Mouse (Mus musculus) lung, adult 2 months (tissue): ENCODE measurements around the gene Cd47. TPM values are rescaled to one million over a fixed set of nuclear protein-coding genes. Genes with fewer than 3 reads are reported as not detected.

Experiments used
- DNase-seq: peaks from one replicate; pipeline ENCODE4 v3.0.0; 2022
- H3K4me1 ChIP-seq: fragments of 200-500 bp; 2 replicates; pipeline ENCODE4 v1.6.1; 2011; ENCODE audit warnings: low read length; ENCODE audit not compliant: control insufficient read depth, insufficient read depth
- H3K4me3 ChIP-seq: fragments of 200-500 bp; replicated peaks from 2 replicates; pipeline ENCODE3; 2011; ENCODE audit warnings: low read depth, mild to moderate bottlenecking, control low read depth, low read length; ENCODE audit errors: extremely low read depth
- CTCF ChIP-seq: fragments of 200-500 bp; IDR thresholded peaks from 2 replicates; pipeline ENCODE4 v1.5.1; 2011; ENCODE audit warnings: mild to moderate bottlenecking, low read length, control low read depth; ENCODE audit not compliant: insufficient read depth
- POLR2A ChIP-seq: fragments of 200-500 bp; IDR thresholded peaks from 2 replicates; pipeline ENCODE4 v1.6.1; 2011; ENCODE audit warnings: low read depth, mild to moderate bottlenecking, control low read depth, low read length, borderline replicate concordance; ENCODE audit errors: extremely low read depth
- WGBS: fragments of 180-500 bp; shearing (Covaris S2); methylation state at CpG from one replicate; pipeline ENCODE4 v1.1.7; 2018; 5-methylcytosine and 5-hydroxymethylcytosine counted together
- polyA plus RNA-seq: library from polyadenylated mRNA; depleted of rRNA; stranded (reverse); fragments of >200 nt; gene quantifications from 2 replicates; pipeline ENCODE4 v1.2.3, GENCODE M21; 2012

Cd47 gene
- polyA plus RNA-seq, 1 experiment, result 80.1 TPM

GRCm38 (mm10) chr16:49921677-49922076, 121.3 kb downstream of the Cd47 start:
- no peak for DNase-seq
- no peak overlapping the region for H3K4me3 ChIP-seq
- TF ChIP-seq CTCF, result no peak
- H3K4me1 ChIP-seq, result peaks cover 2% of the 10 kb centered on the region
- WGBS, result 56% methylated on average over 6 of the region's 6 CpGs

GRCm38 (mm10) chr16:49922098-49922497, 121.8 kb downstream of the Cd47 start:
- 49% methylated on average over 11 of the region's 11 CpGs for WGBS
- TF ChIP-seq CTCF, result no peak
- TF ChIP-seq POLR2A, result no peak

GRCm38 (mm10) chr16:49923720-49924119, 123.4 kb downstream of the Cd47 start:
- Histone ChIP-seq H3K4me1 (peaks cover 2% of the 10 kb centered on the region), H3K4me3 (no peak overlapping the region)
- WGBS, result 71% methylated on average over 9 of the region's 9 CpGs
- TF ChIP-seq POLR2A, result no peak
- no peak for TF ChIP-seq CTCF
- no peak for DNase-seq

More at GRCm38 (mm10) chr16:49922098-49922497, 121.8 kb downstream of the Cd47 start:
- peaks cover 2% of the 10 kb centered on the region for H3K4me1 ChIP-seq
- DNase-seq, result no peak
- H3K4me3 ChIP-seq, result no peak overlapping the region

- TF ChIP-seq CTCF (no peak), POLR2A (no peak)
- 94% methylated on average over 1 of the region's 1 CpGs for WGBS
- no peak for DNase-seq
These were observed 124.6 kb downstream of the Cd47 start for GRCm38 (mm10) chr16:49924941-49925340.

GRCm38 (mm10) chr16:49933274-49933673, 132.9 kb downstream of the Cd47 start:
- no peak for DNase-seq
- peaks cover 2% of the 10 kb centered on the region; the same call in 1 of the 2 replicates for H3K4me1 ChIP-seq
- no peak for TF ChIP-seq CTCF
- TF ChIP-seq POLR2A, result no peak
- 85% methylated on average over 5 of the region's 5 CpGs for WGBS
- H3K4me3 ChIP-seq, result no peak overlapping the region

More at GRCm38 (mm10) chr16:49924941-49925340, 124.6 kb downstream of the Cd47 start:
- peaks cover 2% of the 10 kb centered on the region for H3K4me1 ChIP-seq
- no peak overlapping the region for H3K4me3 ChIP-seq

- 82% methylated on average over 6 of the region's 6 CpGs for WGBS
- no peak for DNase-seq
- H3K4me1 ChIP-seq, result peaks cover 2% of the 10 kb centered on the region; the same call in 1 of the 2 replicates
- TF ChIP-seq CTCF (no peak), POLR2A (no peak)
- H3K4me3 ChIP-seq, result no peak overlapping the region
These were observed 135.7 kb downstream of the Cd47 start for GRCm38 (mm10) chr16:49936008-49936443.

GRCm38 (mm10) chr16:49936793-49937192, 136.5 kb downstream of the Cd47 start:
- WGBS, result 66% methylated on average over 5 of the region's 5 CpGs
- peaks cover 2% of the 10 kb centered on the region; the same call in 1 of the 2 replicates for H3K4me1 ChIP-seq
- TF ChIP-seq CTCF (no peak), POLR2A (no peak)
- no peak for DNase-seq
- no peak overlapping the region for H3K4me3 ChIP-seq

- WGBS, result 43% methylated on average over 11 of the region's 11 CpGs
- Histone ChIP-seq H3K4me3 (no peak overlapping the region), H3K4me1 (peaks cover 2% of the 10 kb centered on the region; the same call in 1 of the 2 replicates)
- TF ChIP-seq CTCF, result no peak
- no peak for TF ChIP-seq POLR2A
- no peak for DNase-seq
These were observed 137.2 kb downstream of the Cd47 start for GRCm38 (mm10) chr16:49937218-49938165.

- no peak overlapping the region for H3K4me3 ChIP-seq
- H3K4me1 ChIP-seq, result peaks cover 2% of the 10 kb centered on the region; the same call in 1 of the 2 replicates
- TF ChIP-seq POLR2A (no peak), CTCF (no peak)
- WGBS, result 75% methylated on average over 7 of the region's 7 CpGs
- DNase-seq, result no peak
These were observed 138.4 kb downstream of the Cd47 start for GRCm38 (mm10) chr16:49938483-49939301.
